Mouse (Mus musculus) neural tube, embryonic 11.5 days (tissue): ENCODE measurements around the gene Ltbp3. TPM values are rescaled to one million over a fixed set of nuclear protein-coding genes. Genes with fewer than 3 reads are reported as not detected.

Experiments
- ATAC-seq: fragments of 200-750 bp; cut with Nextera tagmentation; 2 replicates; pipeline ENCODE4 v1.8.0; 2017; ENCODE audit warnings: moderate number of reproducible peaks, mild to moderate bottlenecking, moderate TSS enrichment, moderate library complexity; ENCODE audit not compliant: insufficient read depth, low FRiP score, low TSS enrichment
- DNase-seq: peaks from one replicate; pipeline ENCODE4 v3.0.0-alpha.2; 2015; ENCODE audit warnings: low spot score
- H3K27ac ChIP-seq: fragments of 300-500 bp; sonication (generic); 2 replicates; pipeline ENCODE4 v1.5.1; 2014; ENCODE audit warnings: low read depth, mild to moderate bottlenecking, low read length
- H3K27me3 ChIP-seq: fragments of 300-500 bp; sonication (generic); 2 replicates; pipeline ENCODE4 v1.6.1; 2014; ENCODE audit warnings: mild to moderate bottlenecking, low read length, mixed read lengths; ENCODE audit not compliant: control insufficient read depth, insufficient read depth
- H3K36me3 ChIP-seq: fragments of 300-500 bp; sonication (generic); 2 replicates; pipeline ENCODE4 v1.6.1; 2014; ENCODE audit warnings: mild to moderate bottlenecking, low read length, moderate library complexity, mixed read lengths; ENCODE audit not compliant: control insufficient read depth, insufficient read depth
- H3K4me1 ChIP-seq: fragments of 300-500 bp; sonication (generic); 2 replicates; pipeline ENCODE4 v1.6.1; 2014; ENCODE audit warnings: low read length, mixed read lengths; ENCODE audit not compliant: control insufficient read depth, insufficient read depth
- H3K4me2 ChIP-seq: fragments of 300-500 bp; sonication (generic); 2 replicates; pipeline ENCODE4 v1.6.1; 2014; ENCODE audit warnings: low read depth, mild to moderate bottlenecking, moderate library complexity
- H3K4me3 ChIP-seq: fragments of 300-500 bp; sonication (generic); 2 replicates; pipeline ENCODE4 v1.5.1; 2014; ENCODE audit warnings: low read depth, low read length
- H3K9ac ChIP-seq: fragments of 300-500 bp; sonication (generic); 2 replicates; pipeline ENCODE4 v1.6.1; 2014; ENCODE audit warnings: mild to moderate bottlenecking, low read length
- H3K9me3 ChIP-seq: fragments of 300-500 bp; sonication (generic); 2 replicates; pipeline ENCODE4 v1.6.1; 2016; ENCODE audit warnings: low read length; ENCODE audit not compliant: control insufficient read depth
- WGBS: fragments of 180-500 bp; shearing (Covaris S2); extraction: QIAGEN DNeasy Blood & Tissue Kit; methylation state at CpG from one replicate; pipeline ENCODE4 v1.1.7; 2014; 5-methylcytosine and 5-hydroxymethylcytosine counted together
- polyA plus RNA-seq: library from polyadenylated mRNA; unstranded; fragments of >200 nt; fragmentation: Nextera tagmentation; extraction: Ambion mirVana; gene quantifications from 2 replicates; pipeline ENCODE4 v1.2.1, GENCODE M21; 2014

Ltbp3 gene
- polyA plus RNA-seq, 1 experiment from 2014 or later: 5.2 TPM

DNA sequence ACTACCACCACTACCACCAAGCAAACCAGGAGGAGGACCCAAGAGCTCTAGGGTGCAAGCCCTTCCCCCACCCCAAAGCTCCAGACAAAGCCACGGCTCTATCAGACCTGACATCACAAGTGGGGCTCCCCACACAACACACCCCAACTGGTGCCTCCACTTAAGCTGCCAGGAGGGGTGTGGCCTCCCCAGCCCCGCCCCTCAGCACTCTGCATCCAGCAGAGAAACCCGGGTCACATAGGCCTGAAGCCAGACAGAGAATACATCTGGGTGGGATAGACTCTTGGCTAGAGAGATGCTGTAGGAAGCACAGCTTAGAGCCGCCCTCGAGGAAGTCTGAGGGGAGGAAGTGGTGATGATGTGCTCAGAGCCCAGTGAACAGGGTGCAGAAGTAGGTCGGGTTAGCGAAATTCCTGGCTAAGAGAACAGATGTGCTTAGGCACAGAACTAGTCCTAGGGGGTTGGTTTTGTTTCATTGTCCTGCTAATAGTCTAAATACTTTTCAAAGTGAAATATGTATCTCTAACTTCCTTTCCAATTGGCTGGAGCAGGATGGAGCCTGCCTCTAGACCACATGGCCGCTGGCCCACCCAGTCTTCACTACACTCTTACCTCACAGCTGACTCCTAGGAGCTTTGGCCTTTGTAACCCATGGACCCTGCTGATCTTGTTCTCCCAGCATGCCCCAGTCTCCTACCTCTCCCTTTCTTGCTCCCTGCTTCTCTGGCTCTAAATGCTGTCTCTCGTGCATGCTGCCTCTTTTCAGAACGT lies 35.7 kb upstream of the Ltbp3 start:
- Histone ChIP-seq H3K4me1 (no peaks in the 10 kb centered on the region), H3K9ac (no peak overlapping the region), H3K4me2 (no peak overlapping the region), H3K9me3 (no peaks in the 10 kb centered on the region), H3K36me3 (peaks cover 26% of the 10 kb centered on the region), H3K27me3 (no peaks in the 10 kb centered on the region), H3K27ac (no peak overlapping the region), H3K4me3 (no peak overlapping the region)
- ATAC-seq (no peak), DNase-seq (no peak)
- 52% methylated on average over 10 of the region's 10 CpGs for WGBS

DNA sequence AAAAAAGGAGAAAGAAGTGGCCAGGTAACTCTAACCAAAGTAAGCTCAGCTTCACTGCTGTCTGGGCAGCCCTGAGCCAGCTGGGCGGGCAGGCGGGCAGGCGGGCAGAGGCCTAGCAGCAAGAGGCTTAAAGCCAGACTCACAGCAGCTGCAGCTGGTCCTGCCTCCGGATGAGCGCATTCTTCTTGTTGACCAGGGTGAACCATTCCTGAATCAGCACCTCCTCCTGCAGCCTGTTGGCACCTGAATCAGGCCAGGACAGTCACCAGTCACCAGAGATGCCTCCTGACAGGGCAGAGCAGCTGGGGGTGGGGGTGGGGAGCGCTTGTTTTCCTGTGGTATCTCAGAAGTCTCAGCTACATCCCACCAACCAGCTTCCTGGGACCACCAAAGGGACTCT lies 30.6 kb upstream of the Ltbp3 start:
- no peaks in the 10 kb centered on the region for H3K4me1 ChIP-seq
- DNase-seq (no peak), ATAC-seq (no peak)
- no peaks in the 10 kb centered on the region for H3K9me3 ChIP-seq
- 90% methylated on average over 6 of the region's 6 CpGs for WGBS
- H3K27ac ChIP-seq: no peak overlapping the region
- peaks cover 11% of the 10 kb centered on the region for H3K36me3 ChIP-seq
- no peak overlapping the region for H3K9ac ChIP-seq
- no peak overlapping the region for H3K4me2 ChIP-seq
- H3K27me3 ChIP-seq: no peaks in the 10 kb centered on the region
- H3K4me3 ChIP-seq: no peak overlapping the region

DNA sequence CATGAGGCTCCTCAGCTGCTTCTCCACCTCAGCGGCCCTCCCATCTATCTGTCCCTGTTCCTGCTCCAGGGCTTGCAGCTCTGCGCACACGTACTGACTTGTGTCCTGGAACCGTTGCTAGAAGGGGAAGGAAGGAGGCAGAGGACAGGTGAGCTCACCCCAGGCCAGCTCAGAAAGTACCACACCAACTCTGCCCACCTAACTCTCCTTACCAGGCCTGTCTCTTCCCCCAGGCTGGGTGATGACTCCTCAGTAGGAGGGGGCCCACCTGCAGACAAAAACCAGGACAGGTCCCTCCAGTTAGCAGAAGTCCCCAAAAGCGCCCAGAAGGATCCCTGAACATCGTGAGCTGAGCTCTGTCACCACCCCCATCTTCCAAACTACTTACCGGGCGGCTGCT lies 30.1 kb upstream of the Ltbp3 start:
- DNase-seq (no peak), ATAC-seq (no peak)
- Histone ChIP-seq H3K9me3 (no peaks in the 10 kb centered on the region), H3K4me3 (no peak overlapping the region), H3K4me1 (no peaks in the 10 kb centered on the region), H3K4me2 (no peak overlapping the region), H3K36me3 (peaks cover 11% of the 10 kb centered on the region), H3K9ac (no peak overlapping the region), H3K27ac (no peak overlapping the region), H3K27me3 (no peaks in the 10 kb centered on the region)
- 78% methylated on average over 8 of the region's 8 CpGs for WGBS

DNA sequence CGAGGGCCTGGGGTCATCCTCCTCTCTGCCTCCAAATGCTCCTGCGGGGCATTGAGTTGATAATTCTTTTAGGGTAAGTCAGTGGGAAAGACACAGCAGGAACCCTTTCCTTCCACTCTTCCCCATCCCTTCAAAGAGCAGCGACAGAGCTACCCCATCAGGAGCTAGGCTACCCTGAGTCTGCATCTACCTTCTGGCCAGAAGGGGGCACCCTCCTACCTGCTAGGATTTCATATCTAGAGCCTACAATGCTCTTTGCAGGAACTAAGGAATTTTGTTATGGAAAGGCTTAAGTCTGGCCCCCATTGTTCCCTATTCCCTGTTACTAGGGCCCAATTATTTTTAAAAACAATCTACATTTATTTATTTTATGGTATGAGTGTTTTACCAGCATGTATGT lies 29.5 kb upstream of the Ltbp3 start:
- no peak overlapping the region for H3K4me3 ChIP-seq
- no peaks in the 10 kb centered on the region for H3K9me3 ChIP-seq
- peaks cover 11% of the 10 kb centered on the region for H3K36me3 ChIP-seq
- H3K9ac ChIP-seq: no peak overlapping the region
- no peaks in the 10 kb centered on the region for H3K4me1 ChIP-seq
- DNase-seq (peak; percentile 74), ATAC-seq (no peak)
- no peak overlapping the region for H3K4me2 ChIP-seq
- 9% methylated on average over 3 of the region's 3 CpGs for WGBS
- no peaks in the 10 kb centered on the region for H3K27me3 ChIP-seq
- no peak overlapping the region for H3K27ac ChIP-seq

DNA sequence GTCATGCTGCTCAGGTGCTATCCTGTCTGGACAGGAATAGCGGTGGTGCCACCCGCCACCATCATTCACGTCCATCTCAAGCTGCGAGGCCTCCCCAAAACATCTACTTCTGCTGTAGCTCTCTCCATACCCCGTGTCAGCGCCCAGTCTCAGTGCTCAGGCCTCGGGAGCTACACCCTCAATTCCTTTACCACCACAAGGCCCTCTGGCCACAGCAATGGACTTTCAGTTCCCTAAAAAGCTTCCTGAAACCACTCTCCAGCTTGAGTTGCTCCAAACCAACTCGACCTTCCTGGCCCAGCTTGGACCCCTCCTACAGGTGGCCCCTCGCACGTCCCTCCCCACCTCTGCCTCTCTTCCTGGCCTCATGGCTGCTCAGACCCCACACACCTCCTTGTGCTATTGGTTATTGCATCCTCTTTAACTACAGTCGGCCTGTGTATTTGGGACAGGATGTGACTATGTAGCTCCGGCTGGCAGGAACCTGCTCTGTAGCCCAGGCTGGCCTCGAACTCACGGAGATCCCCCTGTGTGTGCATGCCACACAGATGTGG lies 28.7 kb upstream of the Ltbp3 start:
- Histone ChIP-seq H3K4me3 (no peak overlapping the region), H3K27me3 (no peaks in the 10 kb centered on the region), H3K9ac (no peak overlapping the region), H3K36me3 (peaks cover 11% of the 10 kb centered on the region), H3K9me3 (no peaks in the 10 kb centered on the region), H3K4me2 (no peak overlapping the region), H3K4me1 (peaks cover 3% of the 10 kb centered on the region; the same call in 1 of the 2 replicates), H3K27ac (no peak overlapping the region)
- WGBS: 89% methylated on average over 14 of the region's 14 CpGs
- ATAC-seq (no peak), DNase-seq (no peak)

DNA sequence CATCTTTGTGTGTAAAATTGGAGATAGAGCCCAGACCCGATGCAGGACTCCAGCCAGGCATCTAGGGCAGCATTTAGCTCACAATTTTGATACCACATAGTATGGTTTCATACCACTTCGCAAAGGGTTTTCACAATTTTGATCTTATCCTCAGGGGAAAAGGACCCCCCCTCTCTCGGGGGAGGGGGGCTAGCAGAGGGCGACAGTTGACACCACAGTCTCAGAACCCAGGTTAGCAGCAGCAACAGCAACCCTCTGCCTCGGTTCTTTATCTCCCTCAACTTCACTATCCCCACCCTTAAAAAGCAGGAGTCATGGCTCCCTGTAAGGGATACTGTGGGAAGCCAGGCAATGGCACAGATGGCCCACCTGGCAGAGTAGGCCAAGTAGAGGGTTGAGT lies 27.4 kb upstream of the Ltbp3 start:
- H3K9me3 ChIP-seq: no peaks in the 10 kb centered on the region
- H3K9ac ChIP-seq: no peak overlapping the region
- ATAC-seq (no peak), DNase-seq (no peak)
- H3K36me3 ChIP-seq: peaks cover 8% of the 10 kb centered on the region
- no peak overlapping the region for H3K27ac ChIP-seq
- H3K27me3 ChIP-seq: no peaks in the 10 kb centered on the region
- 78% methylated on average over 5 of the region's 5 CpGs for WGBS
- no peak overlapping the region for H3K4me2 ChIP-seq
- peaks cover 3% of the 10 kb centered on the region; the same call in 1 of the 2 replicates for H3K4me1 ChIP-seq
- no peak overlapping the region for H3K4me3 ChIP-seq

DNA sequence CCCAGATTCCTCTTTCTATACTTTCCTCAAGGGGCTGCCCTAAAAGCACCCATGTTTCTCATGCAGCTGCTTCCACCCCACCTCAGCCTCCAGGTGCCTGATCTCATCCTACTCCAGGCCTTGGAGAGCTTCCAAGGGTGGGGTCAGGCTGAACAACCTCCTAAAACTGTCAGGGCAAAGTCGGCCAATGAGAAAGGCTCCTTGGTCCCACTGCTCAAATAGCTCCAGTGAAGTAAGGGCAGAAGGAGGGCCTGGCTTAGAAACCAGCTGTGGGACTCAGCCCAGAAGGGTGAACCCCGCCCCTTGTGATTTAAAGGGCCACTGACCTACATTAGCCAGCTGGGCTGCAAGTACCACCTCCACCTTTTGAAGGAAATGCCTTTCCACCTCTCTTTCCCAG lies 27.0 kb upstream of the Ltbp3 start:
- H3K27ac ChIP-seq: no peak overlapping the region
- H3K9me3 ChIP-seq: no peaks in the 10 kb centered on the region
- H3K9ac ChIP-seq: no peak overlapping the region
- peaks cover 6% of the 10 kb centered on the region for H3K36me3 ChIP-seq
- no peak overlapping the region for H3K4me3 ChIP-seq
- no peak overlapping the region for H3K4me2 ChIP-seq
- WGBS: 12% methylated on average over 2 of the region's 2 CpGs
- DNase-seq (no peak), ATAC-seq (no peak)
- peaks cover 3% of the 10 kb centered on the region; the same call in 1 of the 2 replicates for H3K4me1 ChIP-seq
- H3K27me3 ChIP-seq: no peaks in the 10 kb centered on the region

DNA sequence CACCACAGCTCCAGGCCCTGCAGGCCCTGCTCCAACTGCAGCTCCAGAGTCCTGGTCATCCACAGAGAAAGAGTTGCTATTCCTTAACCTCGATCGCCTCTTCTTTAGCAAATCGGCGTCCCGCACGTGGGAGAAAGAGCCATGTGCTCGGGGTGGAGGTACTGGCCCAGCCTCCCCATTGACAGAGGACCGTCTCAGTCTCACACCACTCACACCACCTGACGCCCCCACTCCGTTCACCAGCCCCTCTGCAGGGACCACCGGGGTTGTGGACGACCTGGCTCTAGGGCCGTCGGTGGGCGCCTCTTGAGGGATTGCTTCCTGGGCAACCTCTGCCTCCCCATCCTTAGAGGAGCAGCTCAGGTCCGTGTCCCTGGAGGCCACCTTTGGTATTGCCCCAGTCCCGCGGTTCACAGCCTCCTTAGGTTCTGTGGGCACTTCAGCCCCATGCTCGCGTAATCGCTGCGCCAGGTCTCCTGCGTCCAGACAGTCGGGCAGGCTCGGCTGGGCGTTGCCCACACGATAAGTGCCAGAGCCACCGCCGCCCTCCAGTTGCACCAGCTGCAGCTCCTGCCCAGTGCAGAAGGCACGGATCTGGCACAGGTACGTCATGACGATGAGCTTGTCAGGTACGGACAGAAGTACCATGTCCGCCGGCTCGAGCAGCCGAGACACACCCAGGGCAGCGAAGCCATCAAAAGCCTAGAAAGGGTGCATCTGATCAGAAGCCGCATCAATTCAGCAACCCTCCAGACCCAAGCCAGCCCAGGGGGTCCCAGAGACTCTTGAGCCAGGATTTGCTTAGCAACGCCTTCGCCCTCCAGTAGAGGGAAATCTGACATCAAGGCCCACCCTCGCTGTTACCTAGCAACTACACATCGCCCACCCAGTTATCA lies 24.7 kb upstream of the Ltbp3 start:
- ATAC-seq (no peak; the same call in 1 of the 2 replicates), DNase-seq (peak; percentile 54)
- 17% methylated on average over 43 of the region's 43 CpGs for WGBS
- H3K4me2 ChIP-seq: no peak overlapping the region; the same call in 1 of the 2 replicates
- H3K9ac ChIP-seq: no peak overlapping the region
- no peaks in the 10 kb centered on the region for H3K27me3 ChIP-seq
- H3K27ac ChIP-seq: no peak overlapping the region
- peaks cover 3% of the 10 kb centered on the region; the same call in 1 of the 2 replicates for H3K4me1 ChIP-seq
- no peaks in the 10 kb centered on the region for H3K9me3 ChIP-seq
- H3K36me3 ChIP-seq: peaks cover 5% of the 10 kb centered on the region
- no peak overlapping the region for H3K4me3 ChIP-seq
